Mouse (Mus musculus) heart, postnatal 36 days (tissue): ENCODE measurements around the gene Ssb. TPM values are rescaled to one million over a fixed set of nuclear protein-coding genes. Genes with fewer than 3 reads are reported as not detected.

Experiments used
- DNase-seq, 2 experiments: peaks; one replicate each; pipeline ENCODE4 v3.0.0; 2021 to 2022
- intact Hi-C: fragments of 180-260 bp; cut with DNase I; formaldehyde crosslinking; loops from one replicate; pipeline ENCODE4 v1.15.1; 2025
- total RNA-seq, 2 experiments: library from RNA; stranded (reverse); gene quantifications; 2 replicates each; pipeline ENCODE4 v1.2.3; 2021

The Ssb gene
- total RNA-seq: 10 to 100 TPM; 61.7 to 68.2 TPM

DNA sequence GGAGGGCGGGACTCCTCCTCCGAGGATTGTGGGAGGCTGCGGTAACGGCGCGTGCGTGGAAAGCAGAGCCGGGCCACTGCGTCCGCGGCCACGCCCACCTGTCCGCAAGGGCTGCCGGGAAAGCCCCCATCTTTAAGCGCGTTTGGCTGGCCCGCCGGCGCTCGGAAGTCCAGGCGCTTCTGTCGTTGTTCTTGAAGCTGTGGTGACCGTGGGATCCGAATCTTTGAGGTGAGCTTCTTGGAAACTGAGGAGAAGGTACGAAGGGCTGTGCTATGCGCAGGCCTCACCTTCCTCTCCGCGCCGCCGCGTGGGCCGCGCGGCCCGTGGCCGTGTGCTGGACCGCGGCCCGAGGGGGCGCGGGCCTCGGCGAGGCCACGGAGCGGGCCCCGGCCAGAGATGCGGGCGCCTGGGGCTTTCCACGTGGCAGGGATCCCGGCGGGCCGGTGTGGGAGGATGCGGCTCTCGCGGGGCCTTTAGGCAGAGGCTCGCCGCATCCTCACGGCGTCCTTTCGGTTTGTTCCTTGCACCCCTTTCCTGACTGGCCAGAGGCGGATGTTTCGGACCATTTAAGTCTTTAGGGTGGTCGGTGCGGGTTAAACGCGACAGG, at the start of gene Ssb:
Ssb (plus strand) TSS at position 78 of the 607 bp plus-strand sequence.
- intact Hi-C loops: loop anchor here (2.0 to 10.0 kb wide), 5 partner anchors 23 to 217 kb away; partner anchors contain the start of genes Bbs5, Mettl5 and Ppig
- peak; percentile 93 to 94 for DNase-seq

DNA sequence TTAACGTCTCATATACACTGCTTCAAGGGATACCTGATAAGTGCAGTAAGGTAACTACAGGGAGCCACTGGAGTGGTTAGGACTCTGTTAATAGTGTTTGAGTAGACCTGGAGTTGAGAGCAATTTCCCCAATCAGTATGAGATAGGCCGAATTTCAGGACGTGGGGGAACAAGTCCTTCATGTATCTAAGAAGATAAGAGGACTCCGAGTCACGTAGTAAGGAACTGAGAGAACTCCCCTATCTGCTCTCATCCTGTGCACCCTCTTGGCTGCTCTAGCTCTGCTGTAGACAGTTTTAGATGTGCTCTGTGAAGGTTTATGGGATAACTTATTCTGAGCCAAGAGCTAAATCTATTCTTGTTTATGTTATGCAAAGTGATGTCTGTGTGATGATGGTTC, 44.8 kb upstream of the Ssb start:
- intact Hi-C loops: no loop called here
- DNase-seq: no peak

DNA sequence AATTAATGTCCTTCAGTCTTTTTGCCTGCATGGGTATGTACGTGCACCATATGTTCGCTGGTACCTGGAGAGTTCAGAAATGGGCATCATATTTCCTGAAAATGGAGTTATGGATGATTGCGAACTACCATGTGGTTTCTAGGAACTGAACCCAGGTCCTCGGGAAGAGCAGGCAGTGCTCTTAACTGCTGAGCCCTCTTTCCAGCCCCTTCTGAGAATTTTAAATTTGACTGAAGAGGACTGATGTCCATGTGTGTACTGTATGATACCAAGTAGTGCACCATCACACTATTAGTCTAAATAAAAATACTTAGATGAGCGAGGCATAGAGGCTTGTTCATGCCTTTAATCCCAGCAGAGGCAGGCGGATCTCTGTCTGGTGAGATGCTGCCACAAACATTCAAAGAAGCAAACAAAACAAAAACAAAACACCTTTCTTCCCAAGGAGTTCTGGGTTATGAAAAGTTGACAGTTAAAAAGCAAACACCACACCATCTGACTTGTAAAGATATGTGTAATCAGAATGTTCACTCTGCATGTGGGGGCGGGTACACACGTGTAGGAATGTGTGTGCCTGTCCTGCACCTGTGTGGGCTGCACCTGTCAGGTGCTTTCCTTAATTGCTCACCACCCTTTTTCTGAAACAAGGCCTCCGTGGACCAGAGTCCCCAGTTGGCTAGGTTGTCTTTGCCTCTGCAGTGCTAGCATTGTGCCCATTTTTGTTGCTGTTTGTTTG, 42.8 kb upstream of the Ssb start:
- intact Hi-C loops: no loop called here
- no peak for DNase-seq

DNA sequence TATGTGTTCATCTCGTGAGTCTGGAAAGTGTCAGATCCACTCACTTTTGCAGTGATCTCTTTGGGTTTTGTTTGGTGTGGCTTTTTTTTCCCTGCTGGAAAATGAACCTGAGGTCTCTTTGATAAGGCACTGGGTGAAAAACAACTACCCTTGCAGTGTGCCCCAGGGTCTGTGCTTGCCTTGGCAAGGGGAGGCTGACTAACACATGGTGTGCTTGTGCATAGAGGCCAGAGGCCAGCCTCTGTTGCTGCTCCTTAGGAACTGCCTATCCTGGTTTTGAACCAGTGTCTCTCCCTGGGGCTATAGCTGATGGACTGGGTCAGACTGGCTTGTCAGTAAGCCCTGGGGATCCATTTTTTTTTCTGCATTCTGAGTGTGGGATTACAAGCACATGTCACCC, 41.2 kb upstream of the Ssb start:
- intact Hi-C loops: no loop called here
- DNase-seq: no peak

DNA sequence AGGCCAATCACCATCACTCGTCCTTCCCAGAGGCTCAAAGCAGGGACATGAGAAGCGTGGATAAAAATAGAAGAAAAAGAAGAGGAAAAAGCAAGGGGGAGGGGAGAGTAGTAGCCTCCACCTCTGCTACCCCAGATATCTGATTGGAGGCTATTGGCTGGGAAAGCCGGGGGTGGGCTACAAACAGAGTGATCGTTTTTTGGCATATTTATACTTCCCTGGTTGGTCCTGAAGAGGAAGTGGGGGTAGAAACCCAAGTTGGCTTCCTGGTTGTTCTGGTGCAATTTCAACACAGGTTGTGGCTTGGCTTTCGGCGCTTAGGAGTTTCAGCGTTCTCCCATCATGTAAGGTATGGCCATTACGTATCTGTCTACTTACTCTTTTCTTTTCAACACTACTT, 39.7 kb upstream of the Ssb start, which contains the start of gene Klhl23:
Klhl23 (plus strand) TSS at position 234 of the 400 bp plus-strand sequence.
- peak; percentile 20 to 26 for DNase-seq
- intact Hi-C loops: loop anchor here (2.0 kb wide), 1 partner anchor 39 kb away; the partner anchor contains the start of gene Ssb

DNA sequence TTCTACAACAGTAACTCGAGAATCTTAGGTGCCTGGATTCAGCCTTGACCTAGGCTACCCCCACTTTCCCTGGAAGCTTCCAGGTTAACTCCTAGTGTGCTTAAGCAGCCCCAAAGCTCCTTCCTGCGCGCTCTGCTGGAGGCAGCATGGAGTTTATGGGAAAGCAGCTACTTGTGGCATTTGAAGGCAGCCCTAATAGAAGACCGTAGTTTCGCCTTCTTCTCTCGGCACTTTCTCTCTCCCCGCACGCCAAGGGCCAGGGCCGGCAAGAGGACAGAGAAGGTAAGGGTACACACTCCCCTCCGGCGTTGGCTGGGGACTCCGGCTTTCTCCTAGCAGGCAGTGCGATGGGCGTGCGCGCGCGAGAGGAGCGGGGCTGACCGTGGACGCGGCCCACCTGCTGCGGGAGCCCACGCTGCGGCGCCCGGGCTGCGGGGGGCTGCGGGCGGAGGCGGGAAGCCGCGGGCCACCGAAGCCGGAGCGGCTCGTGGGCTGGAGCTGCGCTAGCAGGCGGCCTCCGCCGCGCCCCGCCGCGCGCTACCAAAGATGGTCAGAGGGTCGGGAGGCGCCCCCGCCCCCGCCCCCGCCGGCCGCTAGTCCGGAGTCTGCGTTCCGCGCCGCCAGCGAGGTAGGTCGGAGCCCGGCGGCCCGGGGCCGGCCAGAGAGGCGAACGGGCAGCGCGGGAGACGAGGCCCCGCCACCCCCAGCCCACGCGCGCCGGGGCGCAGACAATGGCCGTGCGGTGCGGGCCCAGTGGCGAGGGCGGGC, 38.8 kb upstream of the Ssb start:
- intact Hi-C loops: loop anchor here (1.0 to 2.0 kb wide), 2 partner anchors 19 to 38 kb away; partner anchors contain the start of gene Ssb
- peak; percentile 42 to 56 for DNase-seq

DNA sequence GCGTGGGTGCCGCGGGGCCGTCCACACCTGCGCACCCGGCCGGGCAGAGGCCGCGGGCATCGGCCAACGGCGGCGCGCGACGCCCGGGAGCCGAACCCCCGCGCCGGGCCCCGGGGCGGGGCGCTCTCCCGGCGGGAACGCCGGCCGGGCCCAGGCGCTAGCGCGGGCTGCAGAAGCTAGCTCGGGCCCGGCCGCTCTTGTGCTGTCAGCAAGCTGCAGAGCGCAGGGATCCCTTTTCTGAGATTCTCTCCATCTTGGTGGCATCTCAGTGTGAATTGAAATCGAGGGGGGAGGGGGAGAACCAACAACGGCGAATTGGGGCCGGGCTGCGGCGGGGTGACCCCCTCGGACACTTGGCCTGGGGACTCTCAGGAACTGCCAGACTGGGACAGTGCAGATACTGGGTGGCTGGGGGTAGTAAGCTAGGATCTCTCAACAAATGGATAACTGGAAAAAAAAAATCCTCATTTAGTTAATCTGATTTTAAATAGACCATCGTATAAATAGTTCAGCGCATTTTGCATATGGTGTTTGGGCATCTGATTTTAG, 38.2 kb upstream of the Ssb start:
- DNase-seq: peak in 1 of 2 experiments; percentile 32
- intact Hi-C loops: loop anchor here (1.0 to 2.0 kb wide), 2 partner anchors 20 to 38 kb away; partner anchors contain the start of gene Ssb

DNA sequence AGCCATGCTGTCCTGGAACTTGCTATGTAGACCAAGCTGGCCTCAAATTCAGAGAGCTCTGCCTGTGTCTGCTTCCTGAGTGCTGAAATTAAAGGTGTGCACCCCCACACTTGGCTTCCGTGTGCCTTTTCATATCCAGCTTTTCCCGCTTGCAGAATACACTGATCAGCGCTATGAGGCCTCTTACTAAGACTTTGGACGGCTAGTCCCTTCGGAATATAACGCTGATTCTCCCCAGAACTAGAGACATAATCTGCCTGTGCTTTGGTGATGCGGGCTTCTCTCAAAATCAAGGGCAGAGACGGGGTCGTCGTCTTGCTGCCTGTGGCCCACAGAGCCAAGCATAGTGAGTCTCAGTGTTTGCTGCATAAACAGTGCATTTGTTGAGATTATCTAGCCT, 35.5 kb upstream of the Ssb start:
- no peak for DNase-seq
- intact Hi-C loops: no loop called here

DNA sequence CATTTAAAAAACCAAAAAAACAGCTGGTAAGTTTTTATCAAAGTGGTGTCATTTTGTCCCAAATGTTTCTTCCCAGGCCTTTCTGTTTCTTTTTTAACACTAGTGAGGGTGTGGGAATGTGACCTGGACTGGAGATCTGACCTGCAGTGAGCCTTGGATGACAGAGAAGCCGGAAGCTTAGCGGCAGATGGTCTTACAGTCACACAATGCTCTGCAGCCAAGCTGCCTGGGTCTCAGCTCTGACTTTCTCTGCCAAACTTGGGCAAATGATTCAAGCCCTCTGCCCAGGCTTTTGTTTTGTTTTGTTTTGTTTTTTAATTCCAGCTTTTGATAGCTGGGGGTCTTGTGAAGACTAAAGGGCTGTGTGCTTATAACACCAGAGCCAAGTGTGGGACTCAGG, 35.0 kb upstream of the Ssb start:
- intact Hi-C loops: no loop called here
- no peak for DNase-seq

DNA sequence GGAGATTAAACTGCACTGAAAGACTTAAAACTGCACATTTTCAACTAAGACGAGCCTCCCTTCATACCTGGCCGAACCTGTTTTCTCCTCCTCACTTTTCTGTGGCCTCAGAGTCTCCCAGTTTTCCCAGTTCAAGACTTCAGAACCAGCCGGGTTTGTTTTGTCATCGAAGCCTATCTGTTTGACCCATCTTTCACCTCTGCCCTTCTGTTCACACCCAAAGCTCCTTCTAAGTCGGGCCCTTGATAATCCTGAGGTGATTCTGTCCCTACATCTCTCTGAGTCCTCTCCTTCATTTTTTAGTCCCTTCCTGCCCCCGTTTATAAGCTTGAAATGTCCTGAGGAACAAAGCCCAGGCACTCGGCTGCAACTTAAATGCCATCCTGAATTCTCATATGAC, 33.3 kb upstream of the Ssb start:
- intact Hi-C loops: no loop called here
- DNase-seq: no peak

DNA sequence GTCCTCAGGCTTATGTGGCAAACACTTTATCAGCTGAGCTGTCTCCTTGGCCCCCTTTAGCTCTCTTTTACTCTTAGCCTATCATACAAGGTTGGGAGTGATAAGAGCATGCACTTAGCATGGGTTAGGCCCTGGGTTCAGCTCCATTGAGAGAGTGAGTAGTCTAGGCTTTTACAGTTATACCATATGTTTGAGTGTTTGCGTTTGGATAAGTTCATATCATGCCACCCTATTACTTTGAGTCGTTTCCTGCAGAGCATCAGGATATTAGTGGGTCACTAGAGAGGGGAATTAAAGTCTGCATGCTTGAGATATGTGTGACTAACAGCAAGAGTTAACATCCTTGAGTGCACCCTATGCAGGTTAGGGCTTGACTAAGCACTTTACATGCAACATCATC, 31.7 kb upstream of the Ssb start:
- no peak for DNase-seq
- intact Hi-C loops: no loop called here

DNA sequence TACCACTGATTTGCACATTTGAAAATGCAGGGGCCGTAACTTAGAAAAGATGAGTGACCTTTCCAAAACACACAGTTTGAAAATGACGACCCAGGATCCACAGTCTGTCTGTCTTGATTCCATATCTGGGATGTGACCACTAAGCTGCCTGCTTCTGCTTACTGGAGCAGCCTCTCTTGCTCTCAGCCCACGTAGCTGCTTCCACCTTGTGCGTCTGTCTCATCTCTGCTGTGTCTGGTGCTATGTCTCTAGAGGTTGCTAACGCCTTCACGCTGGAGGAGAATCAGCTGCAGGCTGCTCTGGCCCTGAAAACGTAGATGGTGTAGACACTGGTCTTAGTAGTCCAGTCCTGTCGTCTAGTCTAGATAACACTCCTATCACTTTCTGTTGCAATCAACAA, 31.2 kb upstream of the Ssb start:
- DNase-seq: no peak
- intact Hi-C loops: no loop called here

DNA sequence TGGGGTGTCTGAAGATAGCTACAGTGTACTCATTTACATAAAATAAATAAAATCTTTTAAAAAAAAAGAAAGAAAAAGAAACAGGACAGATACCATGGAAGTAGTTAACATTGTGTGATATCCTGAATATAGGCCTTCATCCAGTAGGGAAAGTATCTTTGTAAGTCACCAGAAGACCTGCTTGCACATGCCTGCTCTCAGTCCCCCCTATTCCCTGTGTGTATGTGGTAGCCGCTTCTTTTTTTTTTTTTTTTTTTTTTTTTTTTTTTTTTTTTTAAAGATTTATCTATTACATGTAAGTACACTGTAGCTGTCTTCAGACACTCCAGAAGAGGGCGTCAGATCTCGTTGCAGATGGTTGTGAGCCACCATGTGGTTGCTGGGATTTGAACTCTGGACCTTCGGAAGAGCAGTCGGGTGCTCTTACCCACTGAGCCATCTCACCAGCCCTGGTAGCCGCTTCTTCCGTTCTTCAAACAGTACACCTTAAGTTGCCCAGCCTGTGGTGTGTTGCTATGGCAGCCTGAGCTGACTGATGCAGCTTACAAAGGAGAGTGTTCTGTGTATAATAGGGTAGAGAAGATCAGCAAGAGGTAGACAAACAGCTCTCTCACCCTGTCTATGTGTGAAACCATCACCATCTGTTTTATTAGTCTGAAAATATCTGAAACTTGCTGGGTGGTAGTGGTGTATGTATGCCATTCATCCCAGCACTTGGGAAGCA, 24.0 kb upstream of the Ssb start:
- no peak for DNase-seq

DNA sequence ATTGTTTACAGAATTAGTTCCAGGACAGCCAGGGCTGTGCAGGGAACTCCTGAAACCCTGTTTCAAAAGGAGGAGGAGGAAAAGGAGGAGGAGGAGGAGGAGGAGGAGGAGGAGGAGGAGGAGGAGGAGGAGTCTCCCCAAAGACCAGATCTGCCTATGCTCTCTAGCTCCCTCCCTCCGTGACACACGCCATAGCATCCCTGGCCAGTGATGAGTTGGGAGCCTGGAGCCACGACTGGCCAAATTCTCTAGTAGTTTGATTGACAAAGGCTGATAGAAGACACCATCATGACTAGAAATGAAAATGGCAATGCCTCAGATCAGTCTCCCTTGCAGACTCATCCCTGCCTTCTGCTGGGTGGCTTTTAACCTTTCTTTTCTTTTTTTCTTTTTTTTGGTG, 23.4 kb upstream of the Ssb start:
- no peak for DNase-seq
- intact Hi-C loops: no loop called here

More for the DNA sequence above, 24.0 kb upstream of the Ssb start:
- intact Hi-C loops: no loop called here

DNA sequence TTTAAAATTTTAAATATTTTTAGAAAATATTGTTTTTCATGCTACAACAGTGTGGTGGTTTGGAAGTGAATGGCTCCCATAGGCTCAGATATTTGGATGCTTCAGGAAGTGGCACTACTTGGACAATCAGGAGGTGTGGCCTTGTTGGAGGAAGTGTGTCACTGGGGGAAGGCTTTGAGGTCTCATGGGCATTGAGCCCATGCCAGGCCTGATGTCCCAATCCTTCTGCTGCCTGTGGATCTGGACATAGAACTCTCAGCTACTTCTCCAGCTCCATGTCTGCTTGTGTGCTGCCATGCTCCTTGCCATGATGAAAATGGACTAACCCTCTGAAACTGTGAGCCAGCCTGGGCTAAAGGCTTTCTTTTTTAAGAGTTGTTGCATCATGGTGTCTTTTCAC, 22.7 kb upstream of the Ssb start:
- no peak for DNase-seq
- intact Hi-C loops: no loop called here

DNA sequence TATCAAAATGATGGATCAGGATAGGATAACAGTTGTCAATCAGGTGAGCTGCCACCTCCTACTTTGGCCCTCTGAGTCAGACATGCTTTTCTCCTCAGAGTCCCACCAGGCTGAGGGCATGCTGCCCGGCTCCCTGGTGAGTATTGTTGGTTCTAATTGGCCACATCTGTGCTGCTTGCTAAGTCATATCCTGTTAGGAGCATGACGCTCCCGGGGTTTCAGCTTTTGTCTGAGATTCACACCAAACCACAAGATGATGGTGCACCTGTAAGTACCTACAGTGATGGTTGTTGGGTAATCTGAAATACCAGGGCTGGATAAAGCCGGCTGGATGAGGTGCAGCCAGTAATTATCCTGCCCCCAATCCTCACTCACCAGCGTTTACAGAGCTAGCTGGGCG, 21.1 kb upstream of the Ssb start:
- no peak for DNase-seq
- intact Hi-C loops: no loop called here

DNA sequence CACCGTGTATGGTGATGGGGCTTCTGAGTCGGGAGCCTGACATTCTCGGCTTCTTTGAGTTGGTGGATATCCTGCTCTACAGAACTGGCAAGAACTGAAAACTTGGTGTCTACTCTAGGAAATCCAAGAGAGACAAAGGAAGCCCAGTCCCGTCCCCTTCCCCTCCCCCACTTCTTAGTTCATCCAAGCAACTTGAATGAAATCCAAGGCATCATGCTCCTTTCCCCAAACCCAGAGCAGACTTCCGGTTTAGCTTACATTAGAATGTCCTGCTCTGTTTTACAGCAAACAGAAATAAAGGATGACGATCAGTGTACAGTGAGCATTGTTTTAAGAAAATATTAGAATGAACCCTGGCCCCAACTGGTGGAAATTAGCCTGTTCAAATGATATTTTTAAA, 12.1 kb upstream of the Ssb start:
- intact Hi-C loops: no loop called here
- no peak for DNase-seq

DNA sequence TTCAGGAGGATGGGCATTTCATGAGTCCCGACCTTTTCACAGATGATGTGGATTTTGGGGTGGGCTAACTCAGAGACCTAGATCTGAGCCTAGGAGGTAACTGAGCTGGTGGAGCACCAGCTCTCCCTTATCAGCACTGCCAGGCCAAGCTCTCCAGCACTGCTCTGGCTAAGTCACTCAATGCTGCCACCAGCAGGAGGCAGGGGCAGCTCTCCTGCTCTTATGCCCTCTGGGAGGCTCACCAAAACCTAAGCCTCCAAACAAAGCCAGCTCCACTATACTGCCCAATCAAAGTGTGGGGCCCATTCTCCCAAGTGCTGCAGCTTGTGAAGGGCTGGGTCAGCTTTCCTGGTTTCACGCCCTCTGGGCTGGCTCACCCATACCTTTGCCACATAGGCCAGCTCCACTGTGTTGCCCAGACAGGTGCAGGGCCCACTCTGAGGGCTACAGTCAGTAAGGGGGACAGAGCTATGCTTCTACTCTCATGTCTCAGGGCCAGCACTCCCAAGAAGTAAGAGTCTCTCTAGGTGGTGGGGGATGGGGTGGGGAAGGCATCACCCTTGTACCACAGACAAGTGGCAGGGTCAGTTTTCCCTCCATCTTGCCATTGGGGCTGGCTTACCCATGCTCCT, 9.8 kb upstream of the Ssb start:
- no peak for DNase-seq
- intact Hi-C loops: no loop called here

DNA sequence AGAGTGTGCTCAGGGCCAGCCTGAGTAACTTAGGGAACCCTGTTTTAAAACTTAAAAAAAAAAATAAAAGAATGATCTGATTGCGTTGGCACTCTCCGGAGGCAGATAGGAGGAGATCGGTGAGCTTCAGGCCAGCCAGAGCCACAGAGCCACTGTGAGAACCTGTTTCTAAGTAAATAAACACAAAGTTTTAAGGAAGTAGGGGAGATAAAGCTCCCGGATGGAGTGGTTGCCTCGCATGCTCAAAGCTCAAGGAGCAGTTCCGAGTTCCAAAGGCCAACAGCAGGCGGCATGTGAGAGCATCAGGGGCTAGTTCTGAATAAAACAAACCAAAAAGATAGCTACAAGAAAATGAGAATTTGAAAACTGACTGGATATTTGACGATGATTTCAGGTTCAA, 5.0 kb upstream of the Ssb start:
- intact Hi-C loops: no loop called here
- DNase-seq: peak in 1 of 2 experiments; percentile 19

DNA sequence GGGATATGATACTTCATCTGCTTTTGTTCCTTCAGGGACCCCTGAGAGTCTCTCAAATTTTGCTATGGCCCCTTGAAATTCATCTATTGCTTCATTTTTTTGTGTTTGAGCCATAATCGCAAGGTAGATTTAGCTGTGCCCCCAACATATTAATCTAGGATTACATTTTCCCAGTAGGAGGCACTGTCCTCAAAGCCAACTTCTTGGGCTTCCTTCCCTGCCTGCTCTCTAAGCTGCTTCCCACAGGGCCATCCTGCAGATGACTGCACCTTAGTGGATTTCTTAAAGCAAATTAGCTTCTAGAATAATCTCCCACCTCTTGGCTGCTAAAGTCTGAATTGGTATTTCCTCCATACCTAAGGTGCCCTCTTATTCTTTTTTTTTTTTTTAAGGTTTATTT, 3.5 kb upstream of the Ssb start:
- intact Hi-C loops: no loop called here
- no peak for DNase-seq
